Mouse (Mus musculus): ENCODE data around the gene Gm26920. TPM values are rescaled to one million over a fixed set of nuclear protein-coding genes. Genes with fewer than 3 reads are reported as not detected.

The Gm26920 gene
- polyA plus RNA-seq, 1 experiment from 2014 or later: 0.59 TPM

DNA sequence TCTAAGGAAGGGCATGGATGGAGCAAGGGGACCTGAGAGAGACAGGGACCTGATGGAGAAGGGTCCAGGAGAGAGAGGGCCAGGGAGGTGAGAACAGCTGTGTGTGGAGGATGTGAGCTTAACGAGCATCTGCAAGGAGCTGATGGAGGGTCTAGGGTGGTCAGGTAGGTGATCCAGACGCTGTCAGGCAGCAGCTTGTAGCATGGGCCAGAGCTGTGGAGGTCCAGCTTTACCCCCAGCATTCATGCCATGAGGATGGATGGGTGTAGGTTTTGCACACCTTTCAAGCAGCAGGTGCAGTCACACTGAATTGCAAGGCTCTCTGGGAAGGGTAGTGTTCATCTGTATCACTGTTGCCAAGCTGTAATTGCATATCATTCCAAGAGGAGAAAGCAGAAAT lies 70.7 kb downstream of the Gm26920 start:
- H3K36me3 ChIP-seq: peaks cover 91% of the 10 kb centered on the region
- H3K4me3 ChIP-seq: no peak overlapping the region
- no peaks in the 10 kb centered on the region for H3K27me3 ChIP-seq
- ATAC-seq (replicated peaks; ENCODE audit: insufficient number of reproducible peaks, insufficient read depth, low FRiP score, low read depth): no peak
- no peaks in the 10 kb centered on the region for H3K9me3 ChIP-seq (replicated peaks)
- H3K9ac ChIP-seq: no peak overlapping the region
- 83% methylated on average over 2 of the region's 2 CpGs for WGBS
- no peak overlapping the region for H3K27ac ChIP-seq
- H3K4me2 ChIP-seq: no peak overlapping the region
- 0 out of 2 replicates have a peak, but pooled peaks cover 3% of the 10 kb centered on the region for H3K4me1 ChIP-seq (replicated peaks)

DNA sequence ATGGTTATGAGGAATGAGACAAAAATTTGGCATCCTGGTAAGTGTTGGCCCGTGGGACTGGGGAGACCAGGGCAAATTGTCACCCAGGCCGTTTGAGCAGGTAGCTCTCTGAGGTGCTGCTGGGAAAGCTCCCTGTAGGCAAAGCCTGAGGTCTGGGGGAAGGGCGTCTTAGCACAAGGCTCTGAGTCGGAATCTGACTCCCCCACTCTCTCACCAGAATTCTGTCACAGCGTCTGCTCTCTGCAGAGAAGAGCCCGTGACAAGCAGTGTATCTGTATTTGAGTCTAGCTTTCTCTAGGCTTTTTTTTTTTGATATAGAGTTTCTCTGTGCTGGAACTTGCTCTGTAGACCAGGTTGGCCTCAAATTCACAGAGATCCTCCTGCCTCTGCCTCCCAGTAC lies 73.0 kb downstream of the Gm26920 start:
- H3K9ac ChIP-seq: no peak overlapping the region
- H3K4me1 ChIP-seq (replicated peaks): no peaks in the 10 kb centered on the region
- no peak overlapping the region for H3K4me3 ChIP-seq
- no peak for ATAC-seq (replicated peaks; ENCODE audit: insufficient number of reproducible peaks, insufficient read depth, low FRiP score, low read depth)
- no peaks in the 10 kb centered on the region for H3K9me3 ChIP-seq (replicated peaks)
- peaks cover 85% of the 10 kb centered on the region for H3K36me3 ChIP-seq
- WGBS: 90% methylated on average over 6 of the region's 6 CpGs
- H3K27me3 ChIP-seq: no peaks in the 10 kb centered on the region
- H3K27ac ChIP-seq: no peak overlapping the region
- H3K4me2 ChIP-seq: no peak overlapping the region

DNA sequence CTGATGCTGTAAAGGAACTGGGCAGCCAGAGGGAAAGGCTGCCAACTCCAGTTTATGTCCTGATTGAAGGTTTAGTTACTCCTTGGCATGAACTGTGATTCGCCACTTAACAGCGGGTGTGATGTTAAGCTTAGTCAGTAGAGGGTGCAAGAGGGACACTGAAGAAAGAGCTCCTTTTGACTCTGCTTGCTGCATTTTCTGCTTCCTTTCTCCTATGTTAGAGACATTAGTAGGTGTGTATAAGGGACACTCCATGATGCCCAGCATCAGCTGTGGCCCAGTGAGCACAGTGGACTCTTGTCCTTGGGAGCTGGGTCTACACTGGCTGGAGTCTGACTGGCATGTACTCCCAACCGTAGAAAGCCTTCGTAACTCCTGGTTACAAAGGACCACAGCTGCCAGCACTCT lies 77.2 kb downstream of the Gm26920 start:
- Histone ChIP-seq H3K9me3 (replicated peaks) (no peaks in the 10 kb centered on the region), H3K9ac (no peak overlapping the region), H3K27ac (no peak overlapping the region), H3K4me1 (replicated peaks) (no peaks in the 10 kb centered on the region), H3K36me3 (peaks cover 64% of the 10 kb centered on the region), H3K27me3 (no peaks in the 10 kb centered on the region), H3K4me3 (no peak overlapping the region), H3K4me2 (no peak overlapping the region)
- 79% methylated on average over 4 of the region's 4 CpGs for WGBS
- no peak; the same call in 1 of the 2 replicates for ATAC-seq (replicated peaks; ENCODE audit: insufficient number of reproducible peaks, insufficient read depth, low FRiP score, low read depth)

DNA sequence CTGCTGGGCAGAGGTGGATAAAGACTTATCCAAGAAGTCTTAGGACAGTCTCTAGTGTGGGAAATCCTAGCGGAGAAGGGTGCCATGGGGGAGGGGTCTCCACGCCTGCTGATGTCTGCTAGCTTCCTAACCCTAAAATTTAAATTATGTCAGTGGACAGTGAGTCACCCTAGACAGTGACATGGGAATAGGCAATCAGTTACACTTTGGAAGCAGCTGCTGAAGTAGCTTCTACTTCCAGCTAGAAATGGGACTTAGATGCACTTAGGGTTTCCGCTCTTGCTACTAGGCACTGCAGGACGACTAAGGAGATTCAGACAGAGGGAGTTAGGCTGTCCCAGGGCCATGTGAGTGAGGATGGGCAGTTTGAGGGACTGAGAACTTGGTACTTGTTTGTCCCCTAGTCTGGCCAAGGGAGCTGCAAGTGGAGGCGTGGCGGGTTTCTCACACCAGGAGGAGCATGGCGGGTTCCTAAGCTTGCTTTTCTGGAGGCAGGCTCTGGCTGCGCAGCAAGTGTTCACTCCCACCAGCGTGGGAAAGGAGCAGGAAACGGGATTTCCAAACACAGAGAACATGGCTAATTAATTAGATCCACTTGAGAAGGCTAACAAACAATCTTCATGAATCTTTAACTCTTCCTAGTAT lies 79.5 kb downstream of the Gm26920 start:
- WGBS: 82% methylated on average over 10 of the region's 10 CpGs

DNA sequence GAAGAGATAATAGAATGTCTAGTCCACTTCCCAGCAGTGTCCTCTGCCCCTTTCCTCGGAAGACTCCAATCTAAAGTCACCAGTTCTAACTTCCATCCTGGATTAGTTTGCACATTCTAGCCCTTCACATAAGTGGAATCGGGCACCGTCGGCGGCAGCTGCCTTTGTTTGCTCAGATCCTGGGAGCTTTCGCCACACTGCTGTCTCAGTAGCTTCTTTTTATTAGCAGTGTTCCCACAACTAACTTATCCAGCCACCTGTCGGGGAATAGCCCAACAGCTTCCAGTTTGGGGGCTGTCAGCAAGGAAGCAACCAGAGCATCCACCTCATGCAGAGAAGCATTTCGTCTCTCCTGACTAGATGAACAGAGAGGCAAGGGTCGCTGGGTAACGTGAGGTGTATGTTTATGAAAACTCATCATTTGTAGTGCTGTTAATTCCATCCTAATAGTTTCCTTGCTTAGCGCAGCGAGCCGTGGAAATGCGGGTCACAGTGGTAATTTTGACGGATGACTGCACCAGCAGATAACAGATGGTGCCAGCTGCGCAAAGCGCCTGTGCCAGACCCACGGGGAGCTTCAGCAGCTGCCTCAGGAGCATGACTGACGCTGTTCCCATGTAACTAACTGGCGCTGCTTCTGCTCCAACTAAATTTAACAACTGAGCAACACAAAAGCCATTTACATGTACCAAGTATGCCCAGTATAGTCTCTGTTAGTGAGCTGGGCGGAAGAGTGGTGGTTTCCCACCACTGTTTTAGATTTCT lies 80.7 kb downstream of the Gm26920 start:
- Histone ChIP-seq H3K9ac (no peak overlapping the region), H3K36me3 (peaks cover 49% of the 10 kb centered on the region), H3K9me3 (replicated peaks) (no peaks in the 10 kb centered on the region), H3K4me1 (replicated peaks) (no peaks in the 10 kb centered on the region), H3K4me2 (no peak overlapping the region), H3K27ac (0 out of 2 replicates have a peak overlapping the region, but pooled peaks have one; percentile 6), H3K4me3 (no peak overlapping the region), H3K27me3 (no peaks in the 10 kb centered on the region)
- ATAC-seq (replicated peaks; ENCODE audit: insufficient number of reproducible peaks, insufficient read depth, low FRiP score, low read depth): no peak
- 70% methylated on average over 21 of the region's 21 CpGs for WGBS

More for the DNA sequence above, 79.5 kb downstream of the Gm26920 start:
- no peaks in the 10 kb centered on the region for H3K4me1 ChIP-seq (replicated peaks)
- H3K4me3 ChIP-seq: no peak overlapping the region
- peaks cover 57% of the 10 kb centered on the region for H3K36me3 ChIP-seq
- H3K9me3 ChIP-seq (replicated peaks): no peaks in the 10 kb centered on the region
- H3K27me3 ChIP-seq: no peaks in the 10 kb centered on the region
- no peak overlapping the region for H3K9ac ChIP-seq
- no peak overlapping the region for H3K4me2 ChIP-seq
- ATAC-seq (replicated peaks; ENCODE audit: insufficient number of reproducible peaks, insufficient read depth, low FRiP score, low read depth): no peak
- H3K27ac ChIP-seq: no peak overlapping the region

DNA sequence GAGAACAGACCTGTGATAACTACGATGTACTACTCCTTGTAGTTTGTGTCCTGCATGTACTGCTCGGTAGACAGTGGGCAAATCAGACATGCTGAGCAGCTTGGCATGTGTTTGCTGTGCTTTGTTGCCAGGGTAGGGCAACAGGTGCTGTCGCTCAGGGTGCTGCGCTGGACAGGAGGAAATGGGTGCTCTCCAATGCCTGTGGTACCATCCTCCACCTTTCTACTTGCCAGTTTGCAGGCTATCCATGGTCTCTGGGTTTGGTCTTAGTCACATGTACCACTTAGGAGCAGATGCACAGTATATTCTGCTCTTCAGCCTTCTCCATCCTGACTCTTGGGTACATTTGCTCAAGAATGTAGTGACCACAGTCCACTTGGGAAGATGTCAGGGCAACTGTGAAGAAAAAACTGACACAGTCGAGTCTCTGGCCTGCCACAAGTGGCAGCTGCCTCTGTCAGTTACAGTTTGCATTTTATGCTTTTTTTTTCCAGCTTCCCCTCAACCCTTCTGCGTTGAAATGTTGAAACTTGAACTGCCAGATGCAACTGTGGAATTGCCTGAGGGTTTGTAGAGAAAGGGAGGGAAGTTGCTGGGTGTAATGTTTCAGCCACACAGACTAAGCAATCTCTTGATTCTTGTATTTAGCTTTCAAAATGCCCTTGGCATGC lies 82.1 kb downstream of the Gm26920 start:
- Histone ChIP-seq H3K9me3 (replicated peaks) (no peaks in the 10 kb centered on the region), H3K4me3 (no peak overlapping the region), H3K36me3 (peaks cover 36% of the 10 kb centered on the region), H3K4me1 (replicated peaks) (no peaks in the 10 kb centered on the region), H3K4me2 (no peak overlapping the region), H3K27me3 (no peaks in the 10 kb centered on the region), H3K27ac (no peak overlapping the region), H3K9ac (no peak overlapping the region)
- 76% methylated on average over 6 of the region's 6 CpGs for WGBS
- no peak for ATAC-seq (replicated peaks; ENCODE audit: insufficient number of reproducible peaks, insufficient read depth, low FRiP score, low read depth)

DNA sequence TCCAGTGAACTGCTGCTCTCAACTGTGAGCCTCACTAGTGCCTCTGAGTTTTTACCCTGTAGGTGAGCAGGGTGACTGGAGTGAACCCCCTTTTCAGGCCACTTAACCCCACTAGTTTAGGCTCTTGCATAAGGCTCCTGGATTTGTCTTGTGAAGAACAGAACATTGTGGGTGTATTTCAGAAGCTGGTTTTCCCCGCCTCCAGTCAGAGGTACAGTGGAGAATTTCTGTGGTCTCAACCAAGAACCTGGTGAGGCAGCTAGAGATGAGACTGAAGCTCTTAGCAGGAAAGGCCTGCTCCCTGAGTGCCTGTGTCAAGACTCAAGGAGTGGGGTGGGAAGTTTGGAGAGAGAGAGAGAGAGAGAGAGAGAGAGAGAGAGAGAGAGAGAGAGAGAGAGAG lies 82.6 kb downstream of the Gm26920 start:
- no peak for ATAC-seq (replicated peaks; ENCODE audit: insufficient number of reproducible peaks, insufficient read depth, low FRiP score, low read depth)
- no peak overlapping the region for H3K4me3 ChIP-seq
- WGBS: 93% methylated on average over 1 of the region's 1 CpGs
- H3K36me3 ChIP-seq: peaks cover 36% of the 10 kb centered on the region
- no peak overlapping the region for H3K4me2 ChIP-seq
- no peaks in the 10 kb centered on the region for H3K27me3 ChIP-seq
- H3K27ac ChIP-seq: no peak overlapping the region
- H3K4me1 ChIP-seq (replicated peaks): no peaks in the 10 kb centered on the region
- H3K9ac ChIP-seq: no peak overlapping the region
- H3K9me3 ChIP-seq (replicated peaks): no peaks in the 10 kb centered on the region

Small RNAs within 50 kb of the gene (microRNA-seq; reads per million reads assigned to microRNA genes)
- not detected for gene Gm23368

Other genes starting within 250 kb of the Gm26920 start
- 1.7 and 2.1 TPM in 2 replicates for gene Zfp940, start 236.7 kb downstream of the Gm26920 start, polyA plus RNA-seq (2015; fragmentation: Nextera tagmentation; extraction: Ambion mirVana)
- 3.4 and 4.4 TPM in 2 replicates for gene Zfp420, start 230.4 kb downstream of the Gm26920 start, polyA plus RNA-seq (2015; fragmentation: Nextera tagmentation; extraction: Ambion mirVana)
- gene Zfp27, start 183.8 kb downstream of the Gm26920 start, polyA plus RNA-seq (2015; fragmentation: Nextera tagmentation; extraction: Ambion mirVana): 7.2 and 7.8 TPM in 2 replicates
- 3.1 TPM in 2 replicates for gene Zfp383, start 182.2 kb downstream of the Gm26920 start, polyA plus RNA-seq (2015; fragmentation: Nextera tagmentation; extraction: Ambion mirVana)
- gene Zfp74, start 136.3 kb downstream of the Gm26920 start, polyA plus RNA-seq (2015; fragmentation: Nextera tagmentation; extraction: Ambion mirVana): 6.7 and 9.4 TPM in 2 replicates
- 16.2 and 22.4 TPM in 2 replicates for gene Zfp568, start 106.5 kb downstream of the Gm26920 start, polyA plus RNA-seq (2015; fragmentation: Nextera tagmentation; extraction: Ambion mirVana)
- gene Zfp14, start 39.0 kb downstream of the Gm26920 start, polyA plus RNA-seq (2015; fragmentation: Nextera tagmentation; extraction: Ambion mirVana): 3.3 and 4.1 TPM in 2 replicates
- gene Zfp82, start 17.5 kb downstream of the Gm26920 start, polyA plus RNA-seq (2015; fragmentation: Nextera tagmentation; extraction: Ambion mirVana): 3.5 and 4.6 TPM in 2 replicates
- gene Zfp566, start 117 bp upstream of the Gm26920 start, polyA plus RNA-seq (2015; fragmentation: Nextera tagmentation; extraction: Ambion mirVana): 5.1 and 6.3 TPM in 2 replicates
- gene Zfp260, start 4.4 kb upstream of the Gm26920 start, polyA plus RNA-seq (2015; fragmentation: Nextera tagmentation; extraction: Ambion mirVana): 72.9 and 75.3 TPM in 2 replicates
- gene Zfp382, start 31.5 kb upstream of the Gm26920 start, polyA plus RNA-seq (2015; fragmentation: Nextera tagmentation; extraction: Ambion mirVana): 10.0 and 13.7 TPM in 2 replicates
- gene Zfp146, start 79.3 kb upstream of the Gm26920 start, polyA plus RNA-seq (2015; fragmentation: Nextera tagmentation; extraction: Ambion mirVana): 6.9 and 8.5 TPM in 2 replicates
- 369 and 603 TPM in 2 replicates for gene Cox7a1, start 93.7 kb upstream of the Gm26920 start, polyA plus RNA-seq (2015; fragmentation: Nextera tagmentation; extraction: Ambion mirVana)
- 77.4 and 96.6 TPM in 2 replicates for gene Capns1, start 108.4 kb upstream of the Gm26920 start, polyA plus RNA-seq (2015; fragmentation: Nextera tagmentation; extraction: Ambion mirVana)
- gene Polr2i, start 141.5 kb upstream of the Gm26920 start, polyA plus RNA-seq (2015; fragmentation: Nextera tagmentation; extraction: Ambion mirVana): 99.7 and 105 TPM in 2 replicates
- gene Tbcb, start 141.9 kb upstream of the Gm26920 start, polyA plus RNA-seq (2015; fragmentation: Nextera tagmentation; extraction: Ambion mirVana): 125 and 140 TPM in 2 replicates
- not detected in 2 replicates for gene Ovol3, start 145.3 kb upstream of the Gm26920 start, polyA plus RNA-seq (2015; fragmentation: Nextera tagmentation; extraction: Ambion mirVana)
- gene Thap8, start 189.7 kb upstream of the Gm26920 start, polyA plus RNA-seq (2015; fragmentation: Nextera tagmentation; extraction: Ambion mirVana): 0.42 and 0.61 TPM in 2 replicates
- gene Wdr62, start 190.0 kb upstream of the Gm26920 start, polyA plus RNA-seq (2015; fragmentation: Nextera tagmentation; extraction: Ambion mirVana): 6.7 and 8.6 TPM in 2 replicates
- 8.0 and 12.0 TPM in 2 replicates for gene Clip3, start 201.3 kb upstream of the Gm26920 start, polyA plus RNA-seq (2015; fragmentation: Nextera tagmentation; extraction: Ambion mirVana)
- 57.4 and 64.4 TPM in 2 replicates for gene Alkbh6, start 218.3 kb upstream of the Gm26920 start, polyA plus RNA-seq (2015; fragmentation: Nextera tagmentation; extraction: Ambion mirVana)
- 6.1 and 18.8 TPM in 2 replicates for gene Syne4, start 224.4 kb upstream of the Gm26920 start, polyA plus RNA-seq (2015; fragmentation: Nextera tagmentation; extraction: Ambion mirVana)
- gene E130208F15Rik, start 231.3 kb upstream of the Gm26920 start, polyA plus RNA-seq (2015; fragmentation: Nextera tagmentation; extraction: Ambion mirVana): 5.1 TPM in 1 of 2 replicates, not detected in the other
- 14.4 and 17.5 TPM in 2 replicates for gene Sdhaf1, start 233.5 kb upstream of the Gm26920 start, polyA plus RNA-seq (2015; fragmentation: Nextera tagmentation; extraction: Ambion mirVana)